Mouse (Mus musculus): ENCODE results near the gene Smarcc1.

Gene Smarcc1

GRCm38 (mm10) chr9:110230395-110231071, 113.0 kb downstream of the Smarcc1 start:
- no peak for DNase-seq (ENCODE audit: low spot score in 2 of 2)

GRCm38 (mm10) chr9:110234962-110235361, 117.5 kb downstream of the Smarcc1 start:
- no peak for DNase-seq (ENCODE audit: low spot score in 2 of 2)

GRCm38 (mm10) chr9:110243221-110243833, 125.8 kb downstream of the Smarcc1 start, which contains the start of gene Cspg5:
TSS of gene Cspg5 (plus strand) at chr9:110243783.
- DNase-seq (ENCODE audit: low spot score in 2 of 2) = no peak

- DNase-seq (ENCODE audit: low spot score in 2 of 2) = no peak
Measured at GRCm38 (mm10) chr9:110244567-110244888, 127.0 kb downstream of the Smarcc1 start.

- peak; percentile 11 to 60 for DNase-seq (ENCODE audit: low spot score in 2 of 2)
Measured at GRCm38 (mm10) chr9:110244889-110245589, 127.5 kb downstream of the Smarcc1 start.

- peak; percentile 24 to 46 for DNase-seq (ENCODE audit: low spot score in 2 of 2)
Measured at GRCm38 (mm10) chr9:110245590-110246320, 128.2 kb downstream of the Smarcc1 start.

GRCm38 (mm10) chr9:110246321-110246640, 128.8 kb downstream of the Smarcc1 start:
- DNase-seq (ENCODE audit: low spot score in 2 of 2) = no peak

GRCm38 (mm10) chr9:110247049-110247448, 129.5 kb downstream of the Smarcc1 start:
- no peak for DNase-seq (ENCODE audit: low spot score in 2 of 2)

GRCm38 (mm10) chr9:110248861-110249260, 131.4 kb downstream of the Smarcc1 start:
- no peak for DNase-seq (ENCODE audit: low spot score in 2 of 2)

- DNase-seq (ENCODE audit: low spot score in 2 of 2) = no peak
Measured at GRCm38 (mm10) chr9:110249823-110250543, 132.5 kb downstream of the Smarcc1 start.

GRCm38 (mm10) chr9:110250776-110251175, 133.3 kb downstream of the Smarcc1 start:
- DNase-seq (ENCODE audit: low spot score in 2 of 2) = no peak

- DNase-seq (ENCODE audit: low spot score in 2 of 2) = no peak
Measured at GRCm38 (mm10) chr9:110255407-110256019, 138.0 kb downstream of the Smarcc1 start.

GRCm38 (mm10) chr9:110258646-110259045, 141.1 kb downstream of the Smarcc1 start:
- DNase-seq (ENCODE audit: low spot score in 2 of 2) = no peak

- no peak for DNase-seq (ENCODE audit: low spot score in 2 of 2)
Measured at GRCm38 (mm10) chr9:110259118-110259517, 141.6 kb downstream of the Smarcc1 start.

- DNase-seq (ENCODE audit: low spot score in 2 of 2) = no peak
Measured at GRCm38 (mm10) chr9:110263181-110263580, 145.7 kb downstream of the Smarcc1 start.

- DNase-seq (ENCODE audit: low spot score in 2 of 2) = no peak
Measured at GRCm38 (mm10) chr9:110264991-110265390, 147.5 kb downstream of the Smarcc1 start.

- DNase-seq (ENCODE audit: low spot score in 2 of 2) = no peak
Measured at GRCm38 (mm10) chr9:110268416-110268815, 150.9 kb downstream of the Smarcc1 start.

GRCm38 (mm10) chr9:110272330-110272729, 154.8 kb downstream of the Smarcc1 start:
- no peak for DNase-seq (ENCODE audit: low spot score in 2 of 2)

GRCm38 (mm10) chr9:110273507-110273906, 156.0 kb downstream of the Smarcc1 start:
- no peak for DNase-seq (ENCODE audit: low spot score in 2 of 2)

- no peak for DNase-seq (ENCODE audit: low spot score in 2 of 2)
Measured at GRCm38 (mm10) chr9:110275882-110276281, 158.4 kb downstream of the Smarcc1 start.

- DNase-seq (ENCODE audit: low spot score in 2 of 2) = no peak
Measured at GRCm38 (mm10) chr9:110277431-110277881, 159.9 kb downstream of the Smarcc1 start.

All from urinary bladder, adult 18-20 months (tissue).